Mouse (Mus musculus) midbrain, embryonic 12.5 days (tissue): Measurements from ENCODE around the gene Uqcrq. TPM values are rescaled to one million over a fixed set of nuclear protein-coding genes. Genes with fewer than 3 reads are reported as not detected.

ENCODE experiments used
- ATAC-seq: fragments of 200-750 bp; cut with Nextera tagmentation; 2 replicates; pipeline ENCODE4 v1.8.0; 2017; ENCODE audit warnings: low read depth, moderate TSS enrichment, moderate library complexity; ENCODE audit not compliant: low FRiP score
- H3K27ac ChIP-seq: fragments of 300-500 bp; sonication (generic); replicated peaks from 2 replicates; pipeline ENCODE4 v1.5.1; 2016; ENCODE audit warnings: mild to moderate bottlenecking
- H3K27me3 ChIP-seq: fragments of 300-500 bp; sonication (generic); 2 replicates; pipeline ENCODE4 v1.6.1; 2016; ENCODE audit warnings: mild to moderate bottlenecking
- H3K36me3 ChIP-seq: fragments of 300-500 bp; sonication (generic); 2 replicates; pipeline ENCODE4 v1.6.1; 2016
- H3K4me1 ChIP-seq: fragments of 300-500 bp; sonication (generic); 2 replicates; pipeline ENCODE4 v1.6.1; 2016
- H3K4me2 ChIP-seq: fragments of 300-500 bp; sonication (generic); replicated peaks from 2 replicates; pipeline ENCODE4 v1.6.1; 2016; ENCODE audit warnings: mild to moderate bottlenecking, moderate library complexity
- H3K4me3 ChIP-seq: fragments of 300-500 bp; sonication (generic); 2 replicates; pipeline ENCODE4 v1.5.1; 2016; ENCODE audit warnings: mild to moderate bottlenecking
- H3K9ac ChIP-seq: fragments of 300-500 bp; sonication (generic); replicated peaks from 2 replicates; pipeline ENCODE4 v1.6.1; 2016; ENCODE audit warnings: mild to moderate bottlenecking, moderate library complexity
- H3K9me3 ChIP-seq: fragments of 300-500 bp; sonication (generic); 2 replicates; pipeline ENCODE4 v1.6.1; 2016; ENCODE audit warnings: mild to moderate bottlenecking
- WGBS: fragments of 180-500 bp; shearing (Covaris S2); methylation state at CpG from one replicate; pipeline ENCODE4 v1.1.7; 2016; 5-methylcytosine and 5-hydroxymethylcytosine counted together
- polyA plus RNA-seq: library from polyadenylated mRNA; unstranded; fragments of >200 nt; fragmentation: Nextera tagmentation; extraction: Ambion mirVana; gene quantifications from 2 replicates; pipeline ENCODE4 v1.2.1, GENCODE M21; 2016

The Uqcrq gene
- polyA plus RNA-seq, 1 experiment from 2014 or later, result 574 TPM

- Histone ChIP-seq H3K4me1 (no peaks in the 10 kb centered on the region), H3K4me2 (no peak overlapping the region), H3K27me3 (peaks cover 4% of the 10 kb centered on the region; the same call in 1 of the 2 replicates), H3K9ac (no peak overlapping the region), H3K36me3 (no peaks in the 10 kb centered on the region), H3K27ac (no peak overlapping the region), H3K4me3 (no peak overlapping the region), H3K9me3 (no peaks in the 10 kb centered on the region)
- WGBS, result 88% methylated on average over 8 of the region's 8 CpGs
- ATAC-seq, result no peak
Measured at GRCm38 (mm10) chr11:53447996-53448395, 17.4 kb upstream of the Uqcrq start.

GRCm38 (mm10) chr11:53446183-53446582, 15.6 kb upstream of the Uqcrq start:
- no peak overlapping the region for H3K27ac ChIP-seq
- H3K4me2 ChIP-seq, result no peak overlapping the region
- no peaks in the 10 kb centered on the region for H3K4me1 ChIP-seq
- H3K4me3 ChIP-seq, result no peak overlapping the region
- 87% methylated on average over 13 of the region's 13 CpGs for WGBS
- H3K27me3 ChIP-seq, result no peaks in the 10 kb centered on the region; the same call in 1 of the 2 replicates
- no peak for ATAC-seq
- no peaks in the 10 kb centered on the region for H3K36me3 ChIP-seq
- no peaks in the 10 kb centered on the region for H3K9me3 ChIP-seq
- H3K9ac ChIP-seq, result no peak overlapping the region

- Histone ChIP-seq H3K9me3 (no peaks in the 10 kb centered on the region), H3K9ac (no peak overlapping the region), H3K27ac (no peak overlapping the region), H3K4me1 (no peaks in the 10 kb centered on the region), H3K4me2 (no peak overlapping the region), H3K36me3 (no peaks in the 10 kb centered on the region), H3K4me3 (no peak overlapping the region), H3K27me3 (no peaks in the 10 kb centered on the region; the same call in 1 of the 2 replicates)
- no peak for ATAC-seq
- 59% methylated on average over 13 of the region's 13 CpGs for WGBS
Measured at GRCm38 (mm10) chr11:53445562-53445961, 14.9 kb upstream of the Uqcrq start.

GRCm38 (mm10) chr11:53443861-53444260, 13.2 kb upstream of the Uqcrq start:
- WGBS, result 44% methylated on average over 6 of the region's 6 CpGs
- H3K36me3 ChIP-seq, result no peaks in the 10 kb centered on the region
- no peak overlapping the region for H3K4me2 ChIP-seq
- H3K4me1 ChIP-seq, result no peaks in the 10 kb centered on the region
- H3K4me3 ChIP-seq, result no peak overlapping the region
- H3K27ac ChIP-seq, result no peak overlapping the region
- no peak overlapping the region for H3K9ac ChIP-seq
- no peaks in the 10 kb centered on the region for H3K9me3 ChIP-seq
- ATAC-seq, result no peak
- no peaks in the 10 kb centered on the region for H3K27me3 ChIP-seq

GRCm38 (mm10) chr11:53441921-53442320, 11.3 kb upstream of the Uqcrq start:
- Histone ChIP-seq H3K4me3 (no peak overlapping the region), H3K4me1 (no peaks in the 10 kb centered on the region), H3K36me3 (no peaks in the 10 kb centered on the region), H3K27me3 (no peaks in the 10 kb centered on the region), H3K9me3 (no peaks in the 10 kb centered on the region), H3K9ac (no peak overlapping the region), H3K4me2 (no peak overlapping the region), H3K27ac (no peak overlapping the region)
- 49% methylated on average over 12 of the region's 12 CpGs for WGBS
- no peak for ATAC-seq

- ATAC-seq, result no peak
- H3K4me3 ChIP-seq, result no peak overlapping the region
- no peaks in the 10 kb centered on the region for H3K9me3 ChIP-seq
- H3K4me1 ChIP-seq, result peaks cover 3% of the 10 kb centered on the region
- no peaks in the 10 kb centered on the region for H3K27me3 ChIP-seq
- no peak overlapping the region for H3K9ac ChIP-seq
- no peak overlapping the region for H3K27ac ChIP-seq
- WGBS, result 89% methylated on average over 6 of the region's 6 CpGs
- no peaks in the 10 kb centered on the region for H3K36me3 ChIP-seq
- no peak overlapping the region for H3K4me2 ChIP-seq
Measured at GRCm38 (mm10) chr11:53436338-53436737, 5.7 kb upstream of the Uqcrq start.

GRCm38 (mm10) chr11:53435504-53435903, 4.9 kb upstream of the Uqcrq start:
- Histone ChIP-seq H3K27ac (no peak overlapping the region), H3K4me3 (no peak overlapping the region), H3K36me3 (no peaks in the 10 kb centered on the region), H3K4me2 (no peak overlapping the region), H3K27me3 (no peaks in the 10 kb centered on the region), H3K4me1 (peaks cover 5% of the 10 kb centered on the region), H3K9ac (no peak overlapping the region), H3K9me3 (no peaks in the 10 kb centered on the region)
- no peak for ATAC-seq
- 87% methylated on average over 8 of the region's 8 CpGs for WGBS

- H3K27me3 ChIP-seq, result no peaks in the 10 kb centered on the region
- no peak overlapping the region for H3K4me3 ChIP-seq
- H3K4me2 ChIP-seq, result no peak overlapping the region
- H3K4me1 ChIP-seq, result peaks cover 15% of the 10 kb centered on the region
- peaks cover 8% of the 10 kb centered on the region for H3K36me3 ChIP-seq
- WGBS, result 74% methylated on average over 6 of the region's 6 CpGs
- ATAC-seq, result no peak
- no peak overlapping the region for H3K9ac ChIP-seq
- H3K27ac ChIP-seq, result no peak overlapping the region
- no peaks in the 10 kb centered on the region for H3K9me3 ChIP-seq
Measured at GRCm38 (mm10) chr11:53433057-53433456, 2.4 kb upstream of the Uqcrq start.

GRCm38 (mm10) chr11:53431347-53432056, 871 bp upstream of the Uqcrq start:
- Histone ChIP-seq H3K27me3 (no peaks in the 10 kb centered on the region), H3K9me3 (no peaks in the 10 kb centered on the region), H3K4me1 (peaks cover 15% of the 10 kb centered on the region), H3K4me3 (peak overlapping the region; percentile 82), H3K4me2 (peak overlapping the region; percentile 91), H3K27ac (peak overlapping the region; percentile 5; the same call in 1 of the 2 replicates), H3K9ac (peak overlapping the region; percentile 12; the same call in 1 of the 2 replicates), H3K36me3 (peaks cover 10% of the 10 kb centered on the region)
- 19% methylated on average over 9 of the region's 9 CpGs for WGBS
- no peak; the same call in 1 of the 2 replicates for ATAC-seq

- Histone ChIP-seq H3K4me3 (peak overlapping the region; percentile 82), H3K9ac (peak overlapping the region; percentile 85), H3K4me2 (peak overlapping the region; percentile 91), H3K27me3 (no peaks in the 10 kb centered on the region), H3K27ac (peak overlapping the region; percentile 67), H3K4me1 (peaks cover 15% of the 10 kb centered on the region), H3K36me3 (peaks cover 10% of the 10 kb centered on the region), H3K9me3 (no peaks in the 10 kb centered on the region)
- ATAC-seq, result peak; percentile 53; the same call in 1 of the 2 replicates
- under 1% methylated on average over 34 of the region's 34 CpGs for WGBS
Measured at GRCm38 (mm10) chr11:53430300-53430669, 346 bp downstream of the Uqcrq start.

GRCm38 (mm10) chr11:53429182-53429581, 1.4 kb downstream of the Uqcrq start:
- H3K9ac ChIP-seq, result no peak overlapping the region
- H3K27me3 ChIP-seq, result no peaks in the 10 kb centered on the region
- H3K36me3 ChIP-seq, result peaks cover 10% of the 10 kb centered on the region
- ATAC-seq, result no peak
- no peak overlapping the region for H3K27ac ChIP-seq
- peak overlapping the region; percentile 82 for H3K4me3 ChIP-seq
- peak overlapping the region; percentile 91 for H3K4me2 ChIP-seq
- no peaks in the 10 kb centered on the region for H3K9me3 ChIP-seq
- peaks cover 15% of the 10 kb centered on the region for H3K4me1 ChIP-seq

- Histone ChIP-seq H3K9me3 (no peaks in the 10 kb centered on the region), H3K4me3 (no peak overlapping the region)
Measured at GRCm38 (mm10) chr11:53428716-53429057, 1.9 kb downstream of the Uqcrq start.

More at GRCm38 (mm10) chr11:53428716-53429057, 1.9 kb downstream of the Uqcrq start:
- Histone ChIP-seq H3K27me3 (no peaks in the 10 kb centered on the region), H3K4me2 (no peak overlapping the region), H3K9ac (no peak overlapping the region), H3K27ac (no peak overlapping the region), H3K4me1 (peaks cover 15% of the 10 kb centered on the region), H3K36me3 (peaks cover 10% of the 10 kb centered on the region)
- ATAC-seq, result no peak
- 97% methylated on average over 5 of the region's 5 CpGs for WGBS
